27 mouse cellular contexts compared by ENCODE assay signal in the genomic region with DNA sequence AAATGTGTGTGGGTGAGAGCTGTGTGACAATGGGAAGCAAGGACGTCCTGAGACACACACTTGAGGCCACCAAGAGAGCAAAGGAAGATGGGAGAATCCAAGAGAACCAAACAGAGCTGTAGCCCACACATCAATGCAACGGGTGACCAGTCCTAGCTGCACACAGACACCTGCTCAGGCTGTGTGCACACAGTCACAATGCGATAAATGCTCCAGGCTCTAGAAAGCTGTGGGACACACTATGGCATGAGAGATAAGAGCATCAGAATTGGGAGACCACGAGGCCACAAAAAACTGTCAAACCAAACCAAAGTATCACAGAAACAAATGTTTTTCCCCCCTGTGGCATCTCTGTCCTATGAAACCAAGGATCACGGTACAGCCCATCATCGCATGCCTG.
"Had no signal": no experiment of that assay in that cellular context is flagged by ENCODE, and none has a peak within 500 bp of the region (broad histone marks: within the 10 kb centered on the region; RNA-seq: fewer than 3 reads in every experiment).

No protein-coding gene starts in this region.

- DNase-seq: gastrocnemius, adult 2 months; gastrocnemius, postnatal 10 days; gastrocnemius, postnatal 25 days; heart, adult 18-20 months; heart, postnatal 10 days; heart, postnatal 4 days; kidney, adult 2 months; kidney, adult 9 months; kidney, postnatal 14 days; kidney, postnatal 36 days; layer of hippocampus, adult 9-11 months; layer of hippocampus, postnatal 36 days; left cerebral cortex, postnatal 4 days had no signal

- ATAC-seq: hindbrain, embryonic 16.5 days; inflammation-experienced regulatory T-cells, adult 6 months; intestine, embryonic 15.5 days; intestine, postnatal 0 days had no signal

- H3K4me3 ChIP-seq: gastrocnemius, adult 2 months; heart, embryonic 10.5 days; heart, embryonic 12.5 days; hindbrain, embryonic 10.5 days; hindbrain, embryonic 12.5 days; intestine, embryonic 15.5 days; kidney, embryonic 15.5 days; limb, embryonic 13.5 days; limb, embryonic 15.5 days; liver, embryonic 15.5 days had no signal

- H3K4me2 ChIP-seq: heart, embryonic 12.5 days; hindbrain, embryonic 12.5 days; hindbrain, embryonic 14.5 days; intestine, embryonic 15.5 days; kidney, embryonic 15.5 days; limb, embryonic 13.5 days; limb, embryonic 15.5 days; liver, embryonic 15.5 days had no signal

- H3K9me3 ChIP-seq: heart, embryonic 10.5 days; heart, embryonic 12.5 days; hindbrain, embryonic 10.5 days; hindbrain, embryonic 12.5 days; intestine, embryonic 15.5 days; kidney, embryonic 15.5 days; limb, embryonic 13.5 days; limb, embryonic 15.5 days; liver, embryonic 15.5 days had no signal

- H3K9ac ChIP-seq: heart, embryonic 12.5 days; hindbrain, embryonic 12.5 days; hindbrain, embryonic 14.5 days; intestine, embryonic 15.5 days; kidney, embryonic 15.5 days; limb, embryonic 13.5 days; limb, embryonic 15.5 days; liver, embryonic 15.5 days had no signal

- H3K27me3 ChIP-seq: heart, embryonic 12.5 days; hindbrain, embryonic 12.5 days; intestine, embryonic 15.5 days; kidney, embryonic 15.5 days; limb, embryonic 13.5 days; limb, embryonic 15.5 days; liver, embryonic 15.5 days had no signal

- H3K36me3 ChIP-seq: heart, embryonic 10.5 days; heart, embryonic 12.5 days; hindbrain, embryonic 10.5 days; hindbrain, embryonic 12.5 days; intestine, embryonic 15.5 days; kidney, embryonic 15.5 days; limb, embryonic 15.5 days; liver, embryonic 15.5 days had no signal

- H3K27ac ChIP-seq: heart, embryonic 10.5 days; hindbrain, embryonic 10.5 days; hindbrain, embryonic 12.5 days; hindbrain, embryonic 14.5 days; intestine, embryonic 15.5 days; kidney, embryonic 15.5 days; kidney, postnatal 0 days; limb, embryonic 13.5 days; limb, embryonic 15.5 days; liver, embryonic 15.5 days had no signal
